Mouse (Mus musculus): ENCODE measurements at regions not wholly inside any gene's neighbourhood (a gene's known extent, or its start where the extent isn't known, plus 50 kb on each side); places are given as distances from the start of the nearest gene placed in this dataset.

GRCm38 (mm10) chr8:44094818-44095217 is 385.0 kb upstream of the Adam34 start:
- DNase-seq = no peak

GRCm38 (mm10) chr8:44093491-44093890 is 383.6 kb upstream of the Adam34 start:
- DNase-seq = no peak

- DNase-seq = no peak
Observed at GRCm38 (mm10) chr8:44082057-44082456, 372.2 kb upstream of the Adam34 start.

- DNase-seq = no peak
Observed at GRCm38 (mm10) chr8:44058846-44059245, 349.0 kb upstream of the Adam34 start.

- no peak for DNase-seq
Observed at GRCm38 (mm10) chr8:44042572-44043355, 332.9 kb upstream of the Adam34 start.

- peak; percentile 9 to 24 for DNase-seq
Observed at GRCm38 (mm10) chr8:44034211-44034610, 324.4 kb upstream of the Adam34 start.

GRCm38 (mm10) chr8:44031376-44031775 is 321.5 kb upstream of the Adam34 start:
- no peak for DNase-seq

GRCm38 (mm10) chr8:44030972-44031371 is 321.1 kb upstream of the Adam34 start:
- DNase-seq = no peak

- DNase-seq = peak; percentile 29 to 62
Observed at GRCm38 (mm10) chr8:44027738-44028137, 317.9 kb upstream of the Adam34 start.

- DNase-seq = peak; percentile 77 to 82
Observed at GRCm38 (mm10) chr8:44025926-44026325, 316.1 kb upstream of the Adam34 start.

- DNase-seq = no peak
Observed at GRCm38 (mm10) chr8:44024028-44024427, 314.2 kb upstream of the Adam34 start.
